Mouse (Mus musculus) CH12F3 (cell line): ENCODE results near the gene Ttll9.

Experiments
- in situ Hi-C: fragments of 300-500 bp; cut with MboI; formaldehyde crosslinking; loops from 2 replicates; pipeline ENCODE4 v1.14.3; 2020; ENCODE audit warnings: low sequenced_read_pairs

Gene Ttll9

GRCm38 (mm10) chr2:153005981-153006380, 43.7 kb downstream of the Ttll9 start:
- in situ Hi-C loops = no loop called here

- in situ Hi-C loops = no loop called here
Observed at GRCm38 (mm10) chr2:153009192-153009973, 47.1 kb downstream of the Ttll9 start.

GRCm38 (mm10) chr2:153013724-153014515, 51.6 kb downstream of the Ttll9 start:
- in situ Hi-C loops = no loop called here

GRCm38 (mm10) chr2:153014758-153015593, 52.7 kb downstream of the Ttll9 start, which contains the start of gene Pdrg1:
Gene Pdrg1, minus strand, starts transcription at chr2:153015427.
- in situ Hi-C loops = no loop called here

- in situ Hi-C loops = no loop called here
Observed at GRCm38 (mm10) chr2:153015804-153016203, 53.5 kb downstream of the Ttll9 start.

GRCm38 (mm10) chr2:153016786-153017185, 54.5 kb downstream of the Ttll9 start:
- in situ Hi-C loops = no loop called here

- in situ Hi-C loops = no loop called here
Observed at GRCm38 (mm10) chr2:153019355-153019754, 57.1 kb downstream of the Ttll9 start.

GRCm38 (mm10) chr2:153021163-153021562, 58.9 kb downstream of the Ttll9 start:
- in situ Hi-C loops = no loop called here

- in situ Hi-C loops = no loop called here
Observed at GRCm38 (mm10) chr2:153022855-153023254, 60.6 kb downstream of the Ttll9 start.

GRCm38 (mm10) chr2:153026052-153026451, 63.8 kb downstream of the Ttll9 start:
- in situ Hi-C loops = no loop called here

GRCm38 (mm10) chr2:153027501-153027900, 65.2 kb downstream of the Ttll9 start:
- in situ Hi-C loops = no loop called here

- in situ Hi-C loops = no loop called here
Observed at GRCm38 (mm10) chr2:153030422-153030821, 68.1 kb downstream of the Ttll9 start.

- in situ Hi-C loops = no loop called here
Observed at GRCm38 (mm10) chr2:153031126-153032082, 69.1 kb downstream of the Ttll9 start, which contains the start of gene Xkr7. Gene Xkr7, plus strand, starts transcription at chr2:153031852.

- in situ Hi-C loops = no loop called here
Observed at GRCm38 (mm10) chr2:153032083-153032842, 70.0 kb downstream of the Ttll9 start.

GRCm38 (mm10) chr2:153032973-153033372, 70.7 kb downstream of the Ttll9 start:
- in situ Hi-C loops = no loop called here

- in situ Hi-C loops = no loop called here
Observed at GRCm38 (mm10) chr2:153033545-153034230, 71.4 kb downstream of the Ttll9 start.

GRCm38 (mm10) chr2:153036690-153037089, 74.4 kb downstream of the Ttll9 start:
- in situ Hi-C loops = no loop called here

GRCm38 (mm10) chr2:153043886-153044285, 81.6 kb downstream of the Ttll9 start:
- in situ Hi-C loops = no loop called here
